Mouse (Mus musculus) adrenal gland, adult 2 months (tissue): Measurements from ENCODE around the gene Zfp366. TPM values are rescaled to one million over a fixed set of nuclear protein-coding genes. Genes with fewer than 3 reads are reported as not detected.

Experiments used
- polyA plus RNA-seq: library from polyadenylated mRNA; depleted of rRNA; stranded (reverse); fragments of >200 nt; gene quantifications from 2 replicates; pipeline ENCODE4 v1.2.3, GENCODE M21; 2012; rRNA removed
- total RNA-seq, 2 experiments: library from RNA; stranded (reverse); gene quantifications; 2 replicates each; pipeline ENCODE4 v1.2.3; 2021

The Zfp366 gene
- total and polyA plus RNA-seq, 3 experiments, result 2.9 to 4.6 (median 4.6) TPM

Other genes starting within 250 kb of the Zfp366 start
- gene 1700024P04Rik, start 200.3 kb upstream of the Zfp366 start, total RNA-seq, result not detected
- not detected in 2 replicates for gene 1700024P04Rik, start 200.3 kb upstream of the Zfp366 start, polyA plus RNA-seq
- 10 to 100 TPM; 30.8 to 39.7 TPM for gene Ptcd2, start 159.9 kb downstream of the Zfp366 start, total RNA-seq
- gene Ptcd2, start 159.9 kb downstream of the Zfp366 start, polyA plus RNA-seq, result 10.0 and 15.0 TPM in 2 replicates
- 10 to 100 TPM; 45.6 to 54.2 TPM for gene Mrps27, start 160.0 kb downstream of the Zfp366 start, total RNA-seq
- 13.8 and 20.6 TPM in 2 replicates for gene Mrps27, start 160.0 kb downstream of the Zfp366 start, polyA plus RNA-seq